ENCODE assay signal across 8 mouse cellular contexts in the genomic region with DNA sequence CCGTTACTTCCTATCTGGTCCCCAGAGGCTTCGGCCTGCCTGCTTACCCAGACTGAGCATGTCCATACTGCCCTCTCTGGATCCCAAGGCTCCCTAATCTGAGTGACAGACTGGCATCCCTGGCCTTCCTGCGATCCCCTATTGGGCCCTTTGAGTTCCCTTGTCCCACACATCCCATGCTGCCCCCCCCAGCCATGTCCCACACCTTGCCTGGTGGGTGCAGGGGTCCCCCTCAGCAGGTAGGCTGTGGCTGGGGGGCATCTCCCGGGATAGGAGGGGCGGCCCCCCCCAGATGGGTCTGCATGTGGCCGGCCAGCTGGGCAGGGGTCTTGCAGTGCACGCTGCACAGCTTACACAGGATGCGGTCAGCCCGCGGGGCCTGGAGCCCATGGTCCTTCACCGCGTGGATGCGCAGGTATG. TPM values are rescaled to one million over a fixed set of nuclear protein-coding genes. Genes with fewer than 3 reads are reported as not detected.
A peak's percentile ranks its signal among the peaks of the same experiment; 100 is the strongest.
DNase-seq lines count a peak whose midpoint lies in the region; ATAC-seq and TF ChIP-seq lines count a peak whose summit lies in the region.

No protein-coding gene starts in this region.

- H3K4me1 ChIP-seq in erythroblast, embryonic 14.5 days (ENCODE audit: control insufficient read depth): peaks cover 63% of the 10 kb centered on the region
- peaks cover 64% of the 10 kb centered on the region for H3K4me1 ChIP-seq in thymus, adult 2 months (replicated peaks; ENCODE audit: control insufficient read depth, insufficient read depth, low read length)
- H3K4me1 ChIP-seq in hindbrain, postnatal 0 days (ENCODE audit: insufficient read depth, low read length): peaks cover 47% of the 10 kb centered on the region
- peaks cover 44% of the 10 kb centered on the region for H3K4me1 ChIP-seq in neural tube, embryonic 11.5 days (ENCODE audit: control insufficient read depth, insufficient read depth, low read length)

- TF ChIP-seq CTCF in thymus, adult 2 months (IDR thresholded peaks at IDR 0.05; ENCODE audit: borderline replicate concordance, control insufficient read depth, extremely low read depth, insufficient read depth, low read length, poor library complexity): no peak
- no peak for TF ChIP-seq CTCF in hindbrain, postnatal 0 days (IDR thresholded peaks at IDR 0.05; ENCODE audit: low read depth)

- no peaks in the 10 kb centered on the region for H3K9me3 ChIP-seq in erythroblast, embryonic 14.5 days (ENCODE audit: control insufficient read depth, low read length)
- H3K9me3 ChIP-seq in hindbrain, postnatal 0 days (ENCODE audit: low read length): no peaks in the 10 kb centered on the region
- H3K9me3 ChIP-seq in neural tube, embryonic 11.5 days (ENCODE audit: control insufficient read depth, low read length): no peaks in the 10 kb centered on the region

- no peak for TF ChIP-seq POLR2A in thymus, adult 2 months (IDR thresholded peaks at IDR 0.05; ENCODE audit: control insufficient read depth, extremely low read depth, insufficient read depth, low read length, poor library complexity)

- WGBS in thymus, adult 2 months: 80% methylated on average over 13 of the region's 13 CpGs
- WGBS in hindbrain, postnatal 0 days: 58% methylated on average over 13 of the region's 13 CpGs
- 83% methylated on average over 13 of the region's 13 CpGs for WGBS in neural tube, embryonic 11.5 days

- peaks cover 56% of the 10 kb centered on the region for H3K36me3 ChIP-seq in erythroblast, embryonic 14.5 days (ENCODE audit: control insufficient read depth)
- H3K36me3 ChIP-seq in thymus, adult 2 months (ENCODE audit: control insufficient read depth, insufficient read depth, low read length): peaks cover 7% of the 10 kb centered on the region; the same call in 1 of the 2 replicates
- peaks cover 19% of the 10 kb centered on the region; the same call in 1 of the 2 replicates for H3K36me3 ChIP-seq in hindbrain, postnatal 0 days (ENCODE audit: insufficient read depth, low read length)
- peaks cover 12% of the 10 kb centered on the region for H3K36me3 ChIP-seq in neural tube, embryonic 11.5 days (ENCODE audit: control insufficient read depth, insufficient read depth, low read length)

- peaks cover 7% of the 10 kb centered on the region for H3K27me3 ChIP-seq in erythroblast, embryonic 14.5 days (ENCODE audit: control insufficient read depth)
- no peaks in the 10 kb centered on the region for H3K27me3 ChIP-seq in thymus, adult 2 months (ENCODE audit: control insufficient read depth, insufficient read depth, low read length)
- no peaks in the 10 kb centered on the region for H3K27me3 ChIP-seq in hindbrain, postnatal 0 days (ENCODE audit: insufficient read depth, low read length)
- no peaks in the 10 kb centered on the region for H3K27me3 ChIP-seq in neural tube, embryonic 11.5 days (ENCODE audit: control insufficient read depth, insufficient read depth, low read length)

- peak overlapping the region; percentile 20; the same call in 1 of the 2 replicates for H3K27ac ChIP-seq in thymus, adult 2 months (ENCODE audit: control insufficient read depth, insufficient read depth, low read length)
- H3K27ac ChIP-seq in hindbrain, postnatal 0 days: peak overlapping the region; percentile 32; the same call in 1 of the 2 replicates
- H3K27ac ChIP-seq in neural tube, embryonic 11.5 days (ENCODE audit: low read depth, low read length): 0 out of 2 replicates have a peak overlapping the region, but pooled peaks have one; percentile 14

- no peak for ATAC-seq in erythroblast, adult 5-6 weeks (replicated peaks; ENCODE audit: low FRiP score, poor library complexity, severe bottlenecking)
- ATAC-seq in hindbrain, postnatal 0 days: no peak
- no peak for ATAC-seq in neural tube, embryonic 11.5 days (ENCODE audit: insufficient read depth, low FRiP score, low TSS enrichment)

- peak; percentile 34 for DNase-seq in thymus, adult 2 months
- no peak for DNase-seq in thymus, postnatal 25 days
- DNase-seq in hindbrain, postnatal 0 days (ENCODE audit: low spot score): peak; percentile 24
- DNase-seq in neural tube, embryonic 11.5 days (ENCODE audit: low spot score): no peak
- no peak for DNase-seq in right cerebral cortex, postnatal 25 days
- DNase-seq in frontal cortex, postnatal 25 days (ENCODE audit: low spot score in 2 of 2): no peak

- peak overlapping the region; percentile 94 for H3K4me3 ChIP-seq in erythroblast, embryonic 14.5 days (replicated peaks)
- H3K4me3 ChIP-seq in thymus, adult 2 months (ENCODE audit: control insufficient read depth, insufficient read depth, low read length): peak overlapping the region; percentile 86
- H3K4me3 ChIP-seq in hindbrain, postnatal 0 days (ENCODE audit: low read length): peak overlapping the region; percentile 88
- peak overlapping the region; percentile 99 for H3K4me3 ChIP-seq in neural tube, embryonic 11.5 days (ENCODE audit: low read depth, low read length)

- peak overlapping the region; percentile 87 for H3K4me2 ChIP-seq in hindbrain, postnatal 0 days (ENCODE audit: low read depth, low read length)
- peak overlapping the region; percentile 98 for H3K4me2 ChIP-seq in neural tube, embryonic 11.5 days (ENCODE audit: low read depth)

- H3K9ac ChIP-seq in hindbrain, postnatal 0 days (replicated peaks; ENCODE audit: low read length): peak overlapping the region; percentile 99
- peak overlapping the region; percentile 99 for H3K9ac ChIP-seq in neural tube, embryonic 11.5 days (ENCODE audit: low read length)

RNA-seq across cellular contexts. Expression of a gene that starts 2.3 kb away (rescaled TPM):
- polyA plus RNA-seq in erythroblast, embryonic 14.5 days (2012): 0.04 and 0.17 TPM in 2 replicates
- not detected in 2 replicates for total RNA-seq in erythroblast, adult 5-6 weeks (2015; ENCODE audit: low replicate concordance)
- 1.5 TPM in 1 of 2 replicates, not detected in the other for total RNA-seq in erythroblast, adult 5-6 weeks (2017; ENCODE audit: low replicate concordance)
- 49.7 and 53.1 TPM in 2 replicates for polyA plus RNA-seq in thymus, adult 2 months (2012; rRNA removed)
- total RNA-seq in hindbrain, postnatal 0 days (2014; rRNA removed): 138 and 144 TPM in 2 replicates
- polyA plus RNA-seq in hindbrain, postnatal 0 days (2015; fragmentation: Nextera tagmentation; extraction: Ambion mirVana): 79.0 and 99.9 TPM in 2 replicates
- polyA plus RNA-seq in neural tube, embryonic 11.5 days (2014; fragmentation: Nextera tagmentation; extraction: Ambion mirVana): 6.2 and 6.9 TPM in 2 replicates

RNA-seq across cellular contexts. Expression of a gene that starts 2.4 kb away (rescaled TPM):
- 15.4 and 20.8 TPM in 2 replicates for polyA plus RNA-seq in erythroblast, embryonic 14.5 days (2012)
- 1.7 and 1.9 TPM in 2 replicates for total RNA-seq in erythroblast, adult 5-6 weeks (2015; ENCODE audit: low replicate concordance)
- total RNA-seq in erythroblast, adult 5-6 weeks (2017; ENCODE audit: low replicate concordance): 8.1 and 9.1 TPM in 2 replicates
- 103 and 113 TPM in 2 replicates for polyA plus RNA-seq in thymus, adult 2 months (2012; rRNA removed)
- total RNA-seq in hindbrain, postnatal 0 days (2014; rRNA removed): 7.1 and 40.2 TPM in 2 replicates
- 47.7 and 60.2 TPM in 2 replicates for polyA plus RNA-seq in hindbrain, postnatal 0 days (2015; fragmentation: Nextera tagmentation; extraction: Ambion mirVana)
- polyA plus RNA-seq in neural tube, embryonic 11.5 days (2014; fragmentation: Nextera tagmentation; extraction: Ambion mirVana): 14.3 and 19.4 TPM in 2 replicates

RNA-seq across cellular contexts. Expression of a gene that starts 3.6 kb away (rescaled TPM):
- 173 and 193 TPM in 2 replicates for polyA plus RNA-seq in erythroblast, embryonic 14.5 days (2012)
- 44.9 and 51.3 TPM in 2 replicates for total RNA-seq in erythroblast, adult 5-6 weeks (2015; ENCODE audit: low replicate concordance)
- total RNA-seq in erythroblast, adult 5-6 weeks (2017; ENCODE audit: low replicate concordance): 25.0 and 49.5 TPM in 2 replicates
- 954 and 1,846 TPM in 2 replicates for polyA plus RNA-seq in thymus, adult 2 months (2012; rRNA removed)
- 222 and 237 TPM in 2 replicates for total RNA-seq in hindbrain, postnatal 0 days (2014; rRNA removed)
- polyA plus RNA-seq in hindbrain, postnatal 0 days (2015; fragmentation: Nextera tagmentation; extraction: Ambion mirVana): 69.3 and 70.5 TPM in 2 replicates
- 90.8 and 94.5 TPM in 2 replicates for polyA plus RNA-seq in neural tube, embryonic 11.5 days (2014; fragmentation: Nextera tagmentation; extraction: Ambion mirVana)

RNA-seq across cellular contexts. Expression of a gene that starts 6.1 kb away (rescaled TPM):
- 8.2 and 13.3 TPM in 2 replicates for polyA plus RNA-seq in erythroblast, embryonic 14.5 days (2012)
- 13.4 and 18.8 TPM in 2 replicates for total RNA-seq in erythroblast, adult 5-6 weeks (2015; ENCODE audit: low replicate concordance)
- total RNA-seq in erythroblast, adult 5-6 weeks (2017; ENCODE audit: low replicate concordance): 7.0 and 7.1 TPM in 2 replicates
- polyA plus RNA-seq in thymus, adult 2 months (2012; rRNA removed): 11.9 and 12.7 TPM in 2 replicates
- 11.1 and 30.3 TPM in 2 replicates for total RNA-seq in hindbrain, postnatal 0 days (2014; rRNA removed)
- polyA plus RNA-seq in hindbrain, postnatal 0 days (2015; fragmentation: Nextera tagmentation; extraction: Ambion mirVana): 31.2 and 48.6 TPM in 2 replicates
- polyA plus RNA-seq in neural tube, embryonic 11.5 days (2014; fragmentation: Nextera tagmentation; extraction: Ambion mirVana): 99.6 and 105 TPM in 2 replicates

RNA-seq across cellular contexts. Expression of a gene that starts 7.0 kb away (rescaled TPM):
- not detected in 2 replicates for polyA plus RNA-seq in erythroblast, embryonic 14.5 days (2012)
- total RNA-seq in erythroblast, adult 5-6 weeks (2015; ENCODE audit: low replicate concordance): not detected in 2 replicates
- not detected in 2 replicates for total RNA-seq in erythroblast, adult 5-6 weeks (2017; ENCODE audit: low replicate concordance)
- polyA plus RNA-seq in thymus, adult 2 months (2012; rRNA removed): 5.4 and 6.2 TPM in 2 replicates
- 1.2 TPM in 1 of 2 replicates, not detected in the other for total RNA-seq in hindbrain, postnatal 0 days (2014; rRNA removed)
- polyA plus RNA-seq in hindbrain, postnatal 0 days (2015; fragmentation: Nextera tagmentation; extraction: Ambion mirVana): 0.49 and 1.5 TPM in 2 replicates
- polyA plus RNA-seq in neural tube, embryonic 11.5 days (2014; fragmentation: Nextera tagmentation; extraction: Ambion mirVana): 1.1 TPM in 1 of 2 replicates, not detected in the other

Comparison
In these comparisons a context has a peak if more than half of its experiments do, and no peak if none do; other contexts are left out.
1. DNase-seq: peak in thymus, adult 2 months (single experiment) and hindbrain, postnatal 0 days (single experiment); none in thymus, postnatal 25 days (single experiment), neural tube, embryonic 11.5 days (single experiment), right cerebral cortex, postnatal 25 days (single experiment) and frontal cortex, postnatal 25 days (0 of 2).
2. Peak in every context shown above with its lines, with median percentiles within 50 percentile points of each other: H3K4me3 ChIP-seq and H3K27ac ChIP-seq.